Mouse (Mus musculus) inflammation-experienced regulatory T-cells, adult 6 months (primary cell): Measurements from ENCODE around the gene Phrf1. TPM values are rescaled to one million over a fixed set of nuclear protein-coding genes. Genes with fewer than 3 reads are reported as not detected.

Experiments
- ATAC-seq: one replicate; pipeline ENCODE4 v1.8.0; 2017
- polyA plus RNA-seq, 3 experiments: library from polyadenylated mRNA; unstranded; fragments of 100-300 nt; shearing (Covaris generic); gene quantifications; one replicate each; pipeline ENCODE4 v1.2.1; 2017

Gene Phrf1
- polyA plus RNA-seq, result 10 to 100 TPM; 40.5 to 51.6 (median 46.7) TPM

GRCm38 (mm10) chr7:141228279-141229067 lies at the start of gene Phrf1:
Gene Phrf1 (plus strand): TSS chr7:141228784.
- peak; percentile 92 for ATAC-seq

GRCm38 (mm10) chr7:141188194-141188593 lies 40.4 kb upstream of the Phrf1 start:
- no peak for ATAC-seq

GRCm38 (mm10) chr7:141188733-141189132 lies 39.9 kb upstream of the Phrf1 start:
- no peak for ATAC-seq

GRCm38 (mm10) chr7:141190220-141190619 lies 38.4 kb upstream of the Phrf1 start:
- ATAC-seq, result no peak

DNA sequence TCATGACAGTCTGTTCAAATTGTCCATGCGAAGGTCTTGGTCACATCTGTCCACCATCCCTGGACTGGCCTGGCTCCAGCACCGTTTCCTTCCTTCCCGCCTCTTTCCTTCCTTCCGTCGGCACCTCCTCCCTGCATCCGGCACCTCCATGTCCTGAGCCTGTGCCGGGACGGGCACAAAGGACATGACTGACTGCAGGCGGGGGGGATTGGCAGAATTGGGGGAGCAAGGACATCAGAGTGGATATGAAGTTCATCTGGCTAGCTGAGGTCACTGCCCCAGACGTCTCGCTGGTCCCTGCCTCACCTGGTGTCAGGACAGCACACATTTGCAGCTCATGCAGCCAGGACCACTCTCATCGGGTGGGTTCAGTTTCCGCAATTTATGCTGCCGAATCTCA lies 37.5 kb upstream of the Phrf1 start:
- no peak for ATAC-seq

GRCm38 (mm10) chr7:141191796-141192685 lies 36.5 kb upstream of the Phrf1 start:
- ATAC-seq, result no peak

DNA sequence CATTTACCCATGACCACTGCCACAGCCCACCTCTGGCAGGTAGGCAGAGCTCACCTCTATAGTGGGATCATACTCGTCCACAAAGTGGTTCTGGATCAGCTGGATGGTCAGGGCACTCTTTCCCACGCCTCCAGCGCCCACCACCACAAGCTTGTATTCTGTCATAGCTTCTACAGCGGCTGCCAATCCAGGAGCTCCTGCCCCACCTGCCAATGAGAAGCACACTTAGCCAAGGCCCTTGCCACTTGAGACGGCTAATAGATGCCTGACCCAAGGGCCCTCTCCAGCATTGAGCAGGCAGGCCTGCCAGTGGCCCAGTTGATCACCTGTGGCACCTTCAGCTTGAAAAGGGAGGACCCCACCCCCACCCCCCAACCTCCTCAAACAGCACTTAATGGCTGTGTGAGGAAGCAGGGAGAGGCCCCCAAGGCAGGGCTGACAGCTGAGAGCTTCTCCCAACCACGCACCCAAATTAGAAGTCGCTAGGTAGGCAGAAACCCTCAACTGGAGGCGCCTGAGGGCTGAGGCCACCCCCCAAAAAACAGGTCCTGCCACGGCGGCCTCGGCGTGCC lies 35.7 kb upstream of the Phrf1 start:
- ATAC-seq, result no peak

DNA sequence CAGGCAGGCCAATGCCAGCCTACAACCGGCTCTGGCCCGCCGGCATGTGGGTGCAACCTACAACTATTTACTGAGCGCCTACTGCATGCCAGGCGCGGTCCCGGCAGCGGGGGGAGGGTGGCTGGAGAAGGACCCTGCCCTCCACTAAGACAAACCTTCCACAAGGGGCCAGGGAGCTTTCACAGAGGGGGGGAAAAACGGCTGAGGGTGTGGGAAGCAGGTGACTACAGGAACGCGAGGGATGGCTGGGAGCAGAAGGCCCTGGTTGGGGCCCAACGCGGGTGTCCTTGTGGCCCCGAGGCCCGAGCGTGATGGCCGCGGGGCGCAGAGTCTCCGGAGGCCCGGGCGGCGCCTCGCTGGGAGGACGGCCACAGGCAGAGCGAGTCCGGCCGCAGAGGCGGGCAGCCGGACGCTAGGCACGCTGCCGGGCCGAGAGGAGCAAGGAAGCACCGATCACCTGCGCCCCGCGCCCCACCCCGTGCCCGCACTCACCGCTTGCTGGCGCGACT lies 35.2 kb upstream of the Phrf1 start:
- ATAC-seq, result no peak

DNA sequence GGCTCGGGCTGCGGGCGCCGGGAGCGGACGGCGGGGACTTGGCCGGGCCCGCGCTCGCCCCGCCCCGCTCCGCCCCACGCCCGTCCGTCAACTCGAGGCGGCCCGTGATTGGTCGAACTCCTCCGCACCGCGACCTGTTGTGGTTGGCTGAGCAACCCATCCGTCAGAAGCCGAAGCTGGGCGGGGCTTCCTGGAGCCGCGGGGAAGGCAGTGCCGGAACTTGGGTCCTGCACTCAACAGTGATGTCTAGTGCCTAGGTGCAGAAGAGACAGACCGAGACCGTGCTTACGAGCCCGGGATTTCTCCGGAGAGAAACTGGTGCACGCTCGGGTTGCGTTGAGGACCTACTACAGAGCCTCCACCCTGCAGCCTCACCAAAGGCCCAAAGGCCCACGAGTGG lies 34.6 kb upstream of the Phrf1 start, which contains the start of the genes Hras and Lrrc56:
Gene Hras, minus strand, starts transcription at position 58 of the 400 bp plus-strand sequence.
Gene Lrrc56, plus strand, starts transcription at position 210 of the 400 bp plus-strand sequence.
- ATAC-seq, result peak; percentile 97

GRCm38 (mm10) chr7:141194409-141194808 lies 34.2 kb upstream of the Phrf1 start:
- ATAC-seq, result no peak

DNA sequence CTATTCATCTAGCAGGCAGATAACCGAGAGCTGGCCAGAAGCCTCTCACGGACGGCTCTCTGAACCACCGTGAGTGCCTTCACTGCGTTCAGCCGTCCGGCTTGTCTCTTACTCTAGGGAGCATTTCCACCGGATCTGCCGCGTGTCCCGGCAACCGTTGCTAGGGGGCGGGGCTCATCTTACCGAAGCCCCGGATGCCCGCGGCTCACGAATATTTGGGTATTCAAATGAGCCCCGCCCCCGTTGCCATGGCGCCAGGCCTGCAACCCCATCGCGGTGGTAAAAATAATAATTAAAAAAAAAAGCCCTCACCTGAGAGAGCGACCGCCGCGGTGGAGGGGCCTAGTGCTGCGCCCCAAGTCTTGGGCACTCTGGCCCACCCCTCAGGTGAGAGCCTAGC lies 33.8 kb upstream of the Phrf1 start:
- ATAC-seq, result peak; percentile 67

DNA sequence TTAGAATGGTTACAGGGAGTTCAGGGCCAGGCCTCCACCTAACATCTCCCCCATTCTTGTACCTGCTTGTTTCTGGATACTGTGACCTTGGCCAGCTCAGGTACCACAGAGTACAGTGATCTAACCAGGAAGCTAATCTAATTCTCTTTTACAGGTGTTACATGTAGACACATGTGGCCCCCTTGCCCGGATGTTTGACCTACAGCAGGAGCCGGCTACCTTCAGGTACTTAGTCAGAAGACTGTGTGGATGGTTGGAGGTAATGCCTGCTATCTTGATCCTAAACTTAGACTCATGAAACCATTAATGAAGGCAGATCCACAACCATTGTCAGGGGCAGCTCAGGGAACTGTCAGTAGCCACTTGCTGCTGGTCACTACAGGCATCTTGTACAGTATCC lies 32.8 kb upstream of the Phrf1 start:
- no peak for ATAC-seq

DNA sequence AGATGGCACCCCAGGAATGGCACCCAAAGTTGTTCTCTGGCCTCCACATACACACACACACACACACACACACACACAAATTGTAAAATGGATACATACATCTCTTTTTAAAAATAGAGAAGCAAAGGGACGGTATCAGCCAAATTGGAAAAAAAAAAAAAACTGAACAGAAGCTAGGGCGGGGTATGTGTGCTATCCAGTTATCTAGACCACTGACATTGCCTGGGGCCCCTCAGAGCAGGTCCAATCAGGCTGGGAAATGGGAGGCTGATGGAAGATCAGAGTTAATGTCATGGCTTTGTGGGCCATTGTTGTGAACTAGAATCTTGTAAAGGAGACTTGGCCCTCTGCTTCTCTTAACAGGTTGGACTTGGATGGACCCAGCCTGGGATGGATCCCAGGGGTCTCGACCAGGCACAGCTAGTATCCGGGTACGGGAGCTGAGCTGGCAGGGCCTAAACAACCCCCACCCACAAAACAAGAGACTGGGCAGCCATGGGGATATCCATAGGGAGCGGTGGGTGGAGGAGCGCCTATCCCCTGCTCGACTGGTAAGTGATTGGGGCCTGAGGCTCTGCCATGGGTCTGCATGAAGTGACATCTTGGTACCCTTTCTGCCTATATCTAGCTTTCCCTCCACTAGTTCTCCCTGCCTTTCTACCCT lies 31.8 kb upstream of the Phrf1 start:
- no peak for ATAC-seq

- no peak for ATAC-seq
Measured at GRCm38 (mm10) chr7:141198121-141198520, 30.5 kb upstream of the Phrf1 start.

DNA sequence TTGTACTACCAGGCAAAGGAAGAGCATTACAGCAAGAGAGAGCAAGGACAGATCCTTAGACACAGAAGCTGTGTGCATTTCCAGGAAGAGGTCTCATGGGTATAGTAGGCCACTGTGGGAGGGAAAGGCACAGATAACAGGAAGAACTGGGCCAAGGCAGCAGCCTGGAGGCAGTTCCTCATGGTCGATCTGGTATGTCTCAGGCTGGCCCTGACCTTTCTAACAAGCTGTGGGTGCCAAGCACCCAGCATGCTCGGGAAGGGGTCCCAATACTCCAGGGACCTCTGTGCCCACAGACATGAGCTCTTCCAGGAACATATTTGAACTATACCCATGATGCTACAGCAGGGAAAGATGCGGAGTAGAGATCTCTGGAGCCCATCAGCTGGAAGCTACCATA lies 24.0 kb upstream of the Phrf1 start:
- no peak for ATAC-seq

DNA sequence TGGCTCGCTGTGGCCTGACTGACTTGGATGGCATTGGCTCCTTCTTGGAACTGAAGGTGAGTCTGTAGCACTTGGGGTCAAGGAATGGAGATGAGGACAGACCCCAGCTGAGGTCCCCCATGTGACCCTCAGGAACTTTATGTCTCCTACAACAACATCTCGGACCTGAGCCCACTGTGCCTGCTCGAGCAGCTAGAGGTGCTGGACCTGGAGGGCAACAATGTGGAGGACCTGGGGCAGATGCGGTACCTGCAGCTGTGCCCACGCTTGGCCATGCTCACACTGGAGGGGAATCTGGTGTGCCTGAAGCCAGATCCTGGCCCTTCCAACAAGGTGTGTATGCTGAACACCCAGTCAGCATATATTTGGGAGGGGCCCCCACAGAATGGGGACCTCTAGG lies 23.1 kb upstream of the Phrf1 start:
- no peak for ATAC-seq

DNA sequence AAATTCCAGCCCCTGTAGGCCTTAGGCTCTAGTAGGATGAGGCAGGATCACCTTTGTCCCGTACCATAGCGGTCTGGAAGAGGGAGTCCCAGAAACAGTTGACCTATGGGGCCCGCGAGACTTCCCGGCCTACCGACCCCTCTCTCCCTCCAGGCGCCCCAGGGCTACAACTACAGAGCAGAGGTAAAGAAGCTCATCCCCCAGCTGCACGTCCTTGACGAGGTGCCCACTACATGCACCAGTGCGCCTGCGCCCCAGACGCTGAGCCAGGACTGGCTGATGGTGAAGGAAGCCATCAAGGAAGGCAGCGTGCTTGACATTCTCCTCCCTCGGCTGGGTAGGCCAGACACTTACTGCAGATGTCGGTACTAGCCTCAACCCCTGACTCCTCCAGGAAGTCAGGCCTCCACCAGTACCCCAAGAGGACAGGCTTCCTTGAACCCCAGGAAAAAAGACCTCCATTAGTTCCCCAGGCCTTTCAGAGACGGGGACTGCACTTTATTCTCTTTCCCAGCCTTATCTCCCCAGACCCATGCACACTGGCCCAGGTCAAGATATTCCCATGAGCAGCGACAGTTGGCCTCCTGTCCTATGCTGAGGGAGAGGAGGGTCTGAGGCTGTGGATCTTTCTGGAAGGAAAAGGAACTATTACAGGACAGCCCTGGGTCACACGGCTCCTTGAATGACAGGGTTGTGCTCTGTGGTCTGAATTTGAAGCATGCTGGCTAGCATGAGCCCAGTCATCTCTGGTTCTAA lies 22.2 kb upstream of the Phrf1 start:
- ATAC-seq, result no peak

- ATAC-seq, result no peak
Measured at GRCm38 (mm10) chr7:141209526-141209925, 19.1 kb upstream of the Phrf1 start.

- ATAC-seq, result no peak
Measured at GRCm38 (mm10) chr7:141210137-141210536, 18.4 kb upstream of the Phrf1 start.

- ATAC-seq, result no peak
Measured at GRCm38 (mm10) chr7:141210606-141211131, 17.9 kb upstream of the Phrf1 start.

DNA sequence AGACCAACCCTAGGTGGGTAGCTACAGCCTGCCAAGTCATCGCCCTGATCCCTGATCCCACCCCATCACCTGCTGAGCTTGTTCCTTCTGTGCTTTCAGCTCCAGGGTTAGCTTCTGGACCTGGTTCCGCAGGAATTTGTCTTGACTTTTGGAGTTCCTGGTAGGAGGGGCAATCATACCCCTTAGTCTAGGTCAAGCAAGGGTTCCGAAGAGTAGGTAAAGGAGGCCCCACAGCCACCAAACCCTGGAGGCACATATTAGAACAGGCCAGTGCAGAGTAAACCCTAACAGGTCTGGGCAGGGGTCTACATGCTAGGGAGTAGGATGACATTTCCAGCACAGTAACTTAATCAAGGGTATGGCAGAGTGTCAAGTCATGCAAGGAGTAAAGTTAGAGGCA lies 15.5 kb upstream of the Phrf1 start:
- ATAC-seq, result no peak
